Mouse (Mus musculus) liver, embryonic 14.5 days (tissue): ENCODE results near the gene Cdh23. TPM values are rescaled to one million over a fixed set of nuclear protein-coding genes. Genes with fewer than 3 reads are reported as not detected.
A peak's percentile ranks its signal among the peaks of the same experiment; 100 is the strongest.

Experiments
- ATAC-seq: fragments of 200-750 bp; cut with Nextera tagmentation; 2 replicates; pipeline ENCODE4 v1.8.0; 2017; ENCODE audit warnings: moderate number of reproducible peaks, mild to moderate bottlenecking, moderate library complexity; ENCODE audit not compliant: insufficient read depth
- DNase-seq, 3 experiments: peaks; one replicate each; pipeline ENCODE4 v3.0.0-alpha.2; 2012 to 2013; ENCODE audit warnings: low read depth in 3 of 3, low spot score in 3 of 3
- H3K27ac ChIP-seq: fragments of 300-500 bp; sonication (generic); 2 replicates; pipeline ENCODE4 v1.5.1; 2014; ENCODE audit warnings: moderate library complexity, mild to moderate bottlenecking, control low read depth, inconsistent platforms
- H3K27me3 ChIP-seq: fragments of 300-500 bp; sonication (generic); 2 replicates; pipeline ENCODE4 v1.6.1; 2014; ENCODE audit warnings: mild to moderate bottlenecking, low read length, moderate library complexity; ENCODE audit not compliant: control insufficient read depth, insufficient read depth
- H3K36me3 ChIP-seq: fragments of 300-500 bp; sonication (generic); replicated peaks from 2 replicates; pipeline ENCODE4 v1.6.1; 2014; ENCODE audit warnings: low read depth; ENCODE audit not compliant: control insufficient read depth, insufficient read depth
- H3K4me1 ChIP-seq, 2 experiments: fragments of 200-500 bp in 1 of 2; fragments of 300-500 bp in 1 of 2; sonication (generic) in 1 of 2; replicated peaks; 2 replicates each; pipeline ENCODE4 v1.6.1; 2012 to 2014; ENCODE audit warnings: antibody characterized with exemption in 1 of 2, inconsistent platforms in 1 of 2, low read length in 1 of 2; ENCODE audit not compliant: control insufficient read depth in 2 of 2, insufficient read depth in 2 of 2
- H3K4me2 ChIP-seq: fragments of 300-500 bp; sonication (generic); 2 replicates; pipeline ENCODE4 v1.6.1; 2014; ENCODE audit warnings: low read depth, mild to moderate bottlenecking, control low read depth, moderate library complexity
- H3K4me3 ChIP-seq, 2 experiments: fragments of 200-500 bp in 1 of 2; fragments of 300-500 bp in 1 of 2; sonication (generic) in 1 of 2; 2 replicates each; pipeline ENCODE4 v1.5.1; 2012 to 2014; ENCODE audit warnings: low read depth in 2 of 2, low read length in 2 of 2, mild to moderate bottlenecking in 2 of 2, control low read depth in 1 of 2, inconsistent platforms in 1 of 2, moderate library complexity in 1 of 2; ENCODE audit not compliant: insufficient read depth in 1 of 2
- H3K9ac ChIP-seq: fragments of 300-500 bp; sonication (generic); replicated peaks from 2 replicates; pipeline ENCODE4 v1.6.1; 2014; ENCODE audit warnings: mild to moderate bottlenecking, control low read depth, moderate library complexity
- H3K9me3 ChIP-seq: fragments of 300-500 bp; sonication (generic); 2 replicates; pipeline ENCODE4 v1.6.1; 2016; ENCODE audit warnings: low read length, mixed read lengths; ENCODE audit not compliant: control insufficient read depth
- CTCF ChIP-seq: IDR thresholded peaks from 2 replicates; pipeline ENCODE4 v1.5.1; 2016; ENCODE audit warnings: antibody characterized with exemption, low read depth, control low read depth
- EP300 ChIP-seq: IDR thresholded peaks from 2 replicates; pipeline ENCODE4 v1.6.1; 2016; ENCODE audit warnings: antibody characterized with exemption, low read depth
- WGBS: fragments of 180-500 bp; shearing (Covaris S2); extraction: QIAGEN DNeasy Blood & Tissue Kit; methylation state at CpG from one replicate; pipeline ENCODE4 v1.1.7; 2014; ENCODE audit not compliant: insufficient replicate concordance; 5-methylcytosine and 5-hydroxymethylcytosine counted together
- polyA plus RNA-seq, 2 experiments: library from polyadenylated mRNA; depleted of rRNA in 1 of 2; stranded (reverse) in 1 of 2; unstranded in 1 of 2; fragments of >200 nt; fragmentation: Nextera tagmentation in 1 of 2; extraction: Ambion mirVana in 1 of 2; gene quantifications; 2 replicates each; pipeline versions ENCODE4 v1.2.1 to v1.2.3; 2012 to 2014

Cdh23 gene
- polyA plus RNA-seq, 2 experiments: 0.02 TPM; not detected in 1

DNA sequence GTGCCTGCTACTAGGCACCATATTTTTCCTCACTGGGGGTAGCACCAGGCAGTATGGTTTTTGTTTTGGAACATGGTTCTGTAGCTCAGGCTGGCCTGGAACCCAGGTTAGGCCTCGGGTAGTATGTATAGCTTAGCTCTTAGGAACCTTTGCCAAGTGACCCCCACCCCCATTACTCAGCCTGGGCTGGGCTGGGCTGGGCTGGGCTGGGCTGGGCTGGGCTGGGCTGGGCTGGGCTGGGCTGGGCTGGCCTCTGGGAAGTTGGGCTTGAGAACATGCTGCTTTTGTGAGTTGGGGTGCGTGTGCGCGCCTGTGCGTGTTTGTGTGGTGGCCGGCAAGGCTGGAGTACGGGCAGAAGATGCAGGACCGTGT lies 405.6 kb downstream of the Cdh23 start:
- Histone ChIP-seq H3K4me2 (peak overlapping the region; percentile 49), H3K27ac (peak overlapping the region; percentile 6; the same call in 1 of the 2 replicates), H3K36me3 (peaks cover 17% of the 10 kb centered on the region), H3K4me1 (peaks cover 24 to 40% of the 10 kb centered on the region in 2 experiments), H3K27me3 (no peaks in the 10 kb centered on the region), H3K9ac (no peak overlapping the region; the same call in 1 of the 2 replicates), H3K4me3 (no peak overlapping the region), H3K9me3 (no peaks in the 10 kb centered on the region)
- 62% methylated on average over 8 of the region's 8 CpGs for WGBS
- ATAC-seq (peak; percentile 26; the same call in 1 of the 2 replicates), DNase-seq (no peak)
- no peak for TF ChIP-seq CTCF

DNA sequence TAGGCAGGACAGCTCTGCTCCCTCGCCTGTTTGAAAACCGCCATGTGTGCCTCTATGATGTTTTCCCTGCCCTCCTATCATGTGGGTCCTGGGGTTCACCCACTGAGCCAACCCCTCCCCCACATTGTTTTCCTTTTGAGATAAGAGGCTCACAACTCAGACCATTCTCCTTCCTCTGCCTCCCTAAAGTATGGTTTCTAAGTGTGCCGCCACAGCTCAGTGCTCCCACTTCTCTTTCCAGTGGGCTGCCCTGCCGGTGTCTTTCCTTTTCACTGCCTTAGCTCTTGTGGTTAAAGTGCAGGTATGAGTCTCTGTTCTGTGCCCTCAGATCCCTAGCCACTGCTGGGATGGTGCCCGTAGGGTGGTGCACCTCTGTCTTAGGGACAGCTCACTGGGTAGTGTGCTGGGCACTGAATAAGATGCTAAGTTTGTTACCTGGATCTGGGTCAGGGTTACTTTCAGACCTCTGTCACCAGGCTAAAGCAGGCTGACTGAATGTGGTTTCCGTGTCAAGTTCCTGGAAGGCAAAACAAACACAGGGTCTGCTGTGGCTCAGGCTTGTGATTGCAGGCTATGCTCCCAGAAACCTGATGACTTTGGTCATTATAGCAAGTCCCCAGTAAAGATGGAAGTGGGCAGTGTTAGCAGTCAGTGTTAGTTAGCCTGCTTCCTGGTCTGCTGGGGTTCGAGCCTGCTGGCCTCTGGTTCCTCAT lies 406.1 kb downstream of the Cdh23 start:
- 8% methylated on average over 7 of the region's 7 CpGs for WGBS
- no peaks in the 10 kb centered on the region for H3K27me3 ChIP-seq
- ATAC-seq (peak; percentile 51; the same call in 1 of the 2 replicates), DNase-seq (peak in 2 of 3 experiments; percentile 22 to 30)
- H3K4me3 ChIP-seq: peak overlapping the region in 1 of 2 experiments; percentile 2; a peak in 1 of 4 replicates
- TF ChIP-seq CTCF (no peak), EP300 (no peak)
- peak overlapping the region; percentile 49 for H3K4me2 ChIP-seq
- H3K27ac ChIP-seq: peak overlapping the region; percentile 6
- H3K9me3 ChIP-seq: no peaks in the 10 kb centered on the region
- peaks cover 24 to 40% of the 10 kb centered on the region in 2 experiments for H3K4me1 ChIP-seq
- H3K9ac ChIP-seq: no peak overlapping the region; the same call in 1 of the 2 replicates
- peaks cover 13% of the 10 kb centered on the region for H3K36me3 ChIP-seq

DNA sequence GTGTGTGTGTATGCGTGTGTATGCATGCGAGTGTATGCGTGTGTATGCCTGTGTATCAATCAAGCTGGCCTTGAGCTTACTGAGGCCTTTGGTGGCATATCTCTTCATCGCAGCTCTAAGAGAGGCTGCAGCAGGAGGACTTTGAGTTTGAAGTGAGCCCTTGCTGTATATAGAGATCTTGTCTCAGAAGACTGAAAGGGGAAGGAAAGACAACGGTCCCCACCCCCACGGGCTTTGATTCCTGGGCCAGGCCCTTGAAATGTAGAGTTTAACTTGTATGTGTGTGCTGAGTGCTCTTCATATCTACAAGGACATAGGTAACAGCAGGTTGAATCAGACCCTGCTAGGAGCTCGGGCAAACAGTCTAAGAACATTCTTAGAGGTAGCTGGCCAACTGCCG lies 407.1 kb downstream of the Cdh23 start:
- ATAC-seq: no peak
- H3K4me2 ChIP-seq: no peak overlapping the region; the same call in 1 of the 2 replicates
- TF ChIP-seq EP300 (no peak), CTCF (no peak)
- H3K36me3 ChIP-seq: peaks cover 8% of the 10 kb centered on the region
- 22% methylated on average over 8 of the region's 8 CpGs for WGBS
- H3K4me3 ChIP-seq: no peak overlapping the region
- no peak overlapping the region for H3K9ac ChIP-seq
- no peak overlapping the region for H3K27ac ChIP-seq
- H3K4me1 ChIP-seq: peaks cover 24 to 40% of the 10 kb centered on the region in 2 experiments
- DNase-seq: peak in 2 of 3 experiments; percentile 17 to 22
- no peaks in the 10 kb centered on the region for H3K27me3 ChIP-seq
- H3K9me3 ChIP-seq: no peaks in the 10 kb centered on the region

DNA sequence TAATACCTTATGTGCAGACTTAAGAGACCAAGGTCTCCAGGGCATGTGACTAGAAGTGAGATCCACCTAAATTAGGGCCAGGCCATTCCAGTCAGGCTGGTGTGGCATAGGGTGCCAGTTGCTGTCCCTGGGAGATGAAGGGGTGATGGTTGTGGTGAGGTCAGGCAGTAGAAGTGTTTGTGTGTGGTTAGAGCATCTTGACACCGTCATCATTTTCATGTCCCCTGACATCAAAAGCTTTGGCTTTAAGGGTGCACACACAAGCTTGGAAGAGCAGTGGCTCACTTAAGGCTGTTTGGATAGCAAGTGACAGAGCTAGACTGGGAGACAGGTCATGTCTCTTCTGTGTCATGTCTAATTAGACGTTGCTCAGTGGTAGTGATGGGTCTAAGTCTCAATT lies 408.6 kb downstream of the Cdh23 start:
- no peak overlapping the region for H3K4me3 ChIP-seq
- no peak for TF ChIP-seq CTCF
- TF ChIP-seq EP300: no peak
- DNase-seq: no peak
- H3K4me1 ChIP-seq: peaks cover 24 to 45% of the 10 kb centered on the region in 2 experiments
- no peaks in the 10 kb centered on the region for H3K27me3 ChIP-seq
- 61% methylated on average over 2 of the region's 2 CpGs for WGBS
- H3K9ac ChIP-seq: no peak overlapping the region
- no peaks in the 10 kb centered on the region; the same call in 1 of the 2 replicates for H3K36me3 ChIP-seq
- ATAC-seq: no peak
- H3K4me2 ChIP-seq: no peak overlapping the region
- no peak overlapping the region for H3K27ac ChIP-seq
- no peaks in the 10 kb centered on the region for H3K9me3 ChIP-seq

DNA sequence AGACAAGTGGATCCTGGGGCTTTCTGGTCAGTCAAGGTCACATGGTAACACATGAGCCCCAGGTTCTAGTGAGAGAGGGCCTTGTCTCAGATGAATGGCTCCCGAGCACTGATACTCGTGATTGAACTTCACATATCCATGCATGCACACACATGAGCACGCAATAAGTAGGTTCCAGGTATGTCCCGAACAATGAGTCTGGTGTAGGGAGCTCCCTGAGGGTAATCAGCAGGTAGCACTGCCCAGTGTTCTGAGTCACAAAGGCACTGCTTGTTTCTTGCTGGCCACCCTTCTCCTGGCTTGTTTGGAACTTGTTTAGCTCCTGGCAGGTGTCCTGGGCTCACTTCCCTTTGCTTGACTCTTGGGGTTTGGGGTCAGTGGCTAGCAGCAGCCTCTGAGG lies 409.1 kb downstream of the Cdh23 start:
- Histone ChIP-seq H3K27me3 (no peaks in the 10 kb centered on the region), H3K4me1 (peaks cover 24 to 42% of the 10 kb centered on the region in 2 experiments)
- ATAC-seq: no peak

More for the DNA sequence above, 409.1 kb downstream of the Cdh23 start:
- no peak overlapping the region for H3K4me3 ChIP-seq
- H3K27ac ChIP-seq: no peak overlapping the region
- H3K36me3 ChIP-seq: no peaks in the 10 kb centered on the region
- no peak for TF ChIP-seq CTCF
- no peak for TF ChIP-seq EP300
- no peak for DNase-seq
- H3K4me2 ChIP-seq: no peak overlapping the region
- H3K9me3 ChIP-seq: no peaks in the 10 kb centered on the region
- no peak overlapping the region for H3K9ac ChIP-seq
- 83% methylated on average over 4 of the region's 4 CpGs for WGBS
